Mouse (Mus musculus): ENCODE measurements around the gene Setd1b. TPM values are rescaled to one million over a fixed set of nuclear protein-coding genes. Genes with fewer than 3 reads are reported as not detected.
A peak's percentile ranks its signal among the peaks of the same experiment; 100 is the strongest.

Setd1b gene
- 10 to 100 TPM; 32.4 to 42.2 TPM for total RNA-seq (2021)
- long read RNA-seq, experiment 1, partial matches to known transcripts, result 0 of 2 reads
- long read RNA-seq, experiment 1, other reads (novel, unspliced or antisense), result 2 of 2 reads
- long read RNA-seq, experiment 2, partial matches to known transcripts, result 0 of 3 reads
- long read RNA-seq, experiment 2, other reads (novel, unspliced or antisense), result 3 of 3 reads

- H3K27ac ChIP-seq, result peak within 1 kb of the TSS; percentile 100
- H3K4me3 ChIP-seq, result peak within 1 kb of the TSS; percentile 70
- TF ChIP-seq CTCF (IDR thresholded peaks at IDR 0.05), result peak; percentile 2; the same call in 1 of the 2 replicates
- intact Hi-C loops (cut with DNase I), result no loop called here
- DNase-seq (ENCODE audit: extremely low spot score in 1 of 2, low spot score in 2 of 2), result peak; percentile 52 to 60
These were observed at the start of gene Setd1b for GRCm38 (mm10) chr5:123142161-123143157. TSS of gene Setd1b (plus strand) at chr5:123142193.

- DNase-seq (ENCODE audit: extremely low spot score in 1 of 2, low spot score in 2 of 2), result no peak
- H3K27ac ChIP-seq, result no peak overlapping the region
- no peak for TF ChIP-seq CTCF (IDR thresholded peaks at IDR 0.05)
These were observed 48.8 kb upstream of the Setd1b start for GRCm38 (mm10) chr5:123093077-123093633.

GRCm38 (mm10) chr5:123094238-123094991 is 47.6 kb upstream of the Setd1b start:
- Histone ChIP-seq H3K4me3 (peak overlapping the region; percentile 13; the same call in 1 of the 2 replicates), H3K27ac (no peak overlapping the region)
- TF ChIP-seq CTCF (IDR thresholded peaks at IDR 0.05), result no peak
- DNase-seq (ENCODE audit: extremely low spot score in 1 of 2, low spot score in 2 of 2), result no peak
- intact Hi-C loops (cut with DNase I), result no loop called here

More at GRCm38 (mm10) chr5:123093077-123093633, 48.8 kb upstream of the Setd1b start:
- no peak overlapping the region for H3K4me3 ChIP-seq
- intact Hi-C loops (cut with DNase I), result no loop called here

GRCm38 (mm10) chr5:123096299-123096698 is 45.7 kb upstream of the Setd1b start:
- no peak overlapping the region for H3K4me3 ChIP-seq
- intact Hi-C loops (cut with DNase I), result no loop called here
- DNase-seq (ENCODE audit: extremely low spot score in 1 of 2, low spot score in 2 of 2), result no peak
- TF ChIP-seq CTCF (IDR thresholded peaks at IDR 0.05), result no peak
- no peak overlapping the region for H3K27ac ChIP-seq

GRCm38 (mm10) chr5:123098487-123098886 is 43.5 kb upstream of the Setd1b start:
- no peak for TF ChIP-seq CTCF (IDR thresholded peaks at IDR 0.05)
- Histone ChIP-seq H3K27ac (no peak overlapping the region), H3K4me3 (no peak overlapping the region)
- intact Hi-C loops (cut with DNase I), result no loop called here
- no peak for DNase-seq (ENCODE audit: extremely low spot score in 1 of 2, low spot score in 2 of 2)

- intact Hi-C loops (cut with DNase I), result no loop called here
- no peak for DNase-seq (ENCODE audit: extremely low spot score in 1 of 2, low spot score in 2 of 2)
- TF ChIP-seq CTCF (IDR thresholded peaks at IDR 0.05), result no peak
These were observed 39.6 kb upstream of the Setd1b start for GRCm38 (mm10) chr5:123102376-123102775.

GRCm38 (mm10) chr5:123103556-123103955 is 38.4 kb upstream of the Setd1b start:
- Histone ChIP-seq H3K4me3 (no peak overlapping the region), H3K27ac (no peak overlapping the region)
- no peak for TF ChIP-seq CTCF (IDR thresholded peaks at IDR 0.05)
- intact Hi-C loops (cut with DNase I), result no loop called here
- no peak for DNase-seq (ENCODE audit: extremely low spot score in 1 of 2, low spot score in 2 of 2)

More at GRCm38 (mm10) chr5:123102376-123102775, 39.6 kb upstream of the Setd1b start:
- Histone ChIP-seq H3K4me3 (no peak overlapping the region), H3K27ac (no peak overlapping the region)

- no peak for TF ChIP-seq CTCF (IDR thresholded peaks at IDR 0.05)
- Histone ChIP-seq H3K27ac (no peak overlapping the region), H3K4me3 (no peak overlapping the region)
- intact Hi-C loops (cut with DNase I), result no loop called here
- no peak for DNase-seq (ENCODE audit: extremely low spot score in 1 of 2, low spot score in 2 of 2)
These were observed 37.2 kb upstream of the Setd1b start for GRCm38 (mm10) chr5:123104769-123105168.

GRCm38 (mm10) chr5:123109452-123110203 is 32.4 kb upstream of the Setd1b start:
- Histone ChIP-seq H3K4me3 (no peak overlapping the region), H3K27ac (no peak overlapping the region)
- peak in 1 of 2 experiments; percentile 37 for DNase-seq (ENCODE audit: extremely low spot score in 1 of 2, low spot score in 2 of 2)
- no peak for TF ChIP-seq CTCF (IDR thresholded peaks at IDR 0.05)
- intact Hi-C loops (cut with DNase I), result no loop called here

- DNase-seq (ENCODE audit: extremely low spot score in 1 of 2, low spot score in 2 of 2), result no peak
- H3K4me3 ChIP-seq, result no peak overlapping the region
- no peak overlapping the region for H3K27ac ChIP-seq
- intact Hi-C loops (cut with DNase I), result no loop called here
- no peak for TF ChIP-seq CTCF (IDR thresholded peaks at IDR 0.05)
These were observed 31.7 kb upstream of the Setd1b start for GRCm38 (mm10) chr5:123110296-123110721.

GRCm38 (mm10) chr5:123114109-123114508 is 27.9 kb upstream of the Setd1b start:
- intact Hi-C loops (cut with DNase I), result no loop called here
- Histone ChIP-seq H3K27ac (no peak overlapping the region), H3K4me3 (no peak overlapping the region)
- TF ChIP-seq CTCF (IDR thresholded peaks at IDR 0.05), result no peak
- no peak for DNase-seq (ENCODE audit: extremely low spot score in 1 of 2, low spot score in 2 of 2)

Measured in left cerebral cortex, adult 2 months (tissue).